Mouse (Mus musculus) intestine, postnatal 0 days (tissue): Measurements from ENCODE around the gene Gm12166. TPM values are rescaled to one million over a fixed set of nuclear protein-coding genes. Genes with fewer than 3 reads are reported as not detected.
A peak's percentile ranks its signal among the peaks of the same experiment; 100 is the strongest.

ENCODE experiments used
- ATAC-seq: fragments of 200-750 bp; cut with Nextera tagmentation; 2 replicates; pipeline ENCODE4 v1.8.0; 2017; ENCODE audit warnings: mild to moderate bottlenecking, moderate TSS enrichment, moderate library complexity
- H3K27ac ChIP-seq: fragments of 300-500 bp; sonication (generic); 2 replicates; pipeline ENCODE4 v1.5.1; 2014; ENCODE audit warnings: mild to moderate bottlenecking, low read depth, low read length, moderate library complexity
- H3K27me3 ChIP-seq: fragments of 300-500 bp; sonication (generic); replicated peaks from 2 replicates; pipeline ENCODE4 v1.6.1; 2014; ENCODE audit warnings: low read length, mixed read lengths; ENCODE audit not compliant: control insufficient read depth, insufficient read depth
- H3K36me3 ChIP-seq: fragments of 300-500 bp; sonication (generic); 2 replicates; pipeline ENCODE4 v1.6.1; 2014; ENCODE audit warnings: mild to moderate bottlenecking, moderate library complexity; ENCODE audit not compliant: control insufficient read depth, insufficient read depth
- H3K4me1 ChIP-seq: fragments of 300-500 bp; sonication (generic); replicated peaks from 2 replicates; pipeline ENCODE4 v1.6.1; 2014; ENCODE audit warnings: antibody characterized with exemption, low read length, mixed read lengths; ENCODE audit not compliant: control insufficient read depth, insufficient read depth
- H3K4me2 ChIP-seq: fragments of 300-500 bp; sonication (generic); replicated peaks from 2 replicates; pipeline ENCODE4 v1.6.1; 2014; ENCODE audit warnings: low read depth, mild to moderate bottlenecking, moderate library complexity
- H3K4me3 ChIP-seq: fragments of 300-500 bp; sonication (generic); 2 replicates; pipeline ENCODE4 v1.5.1; 2014; ENCODE audit warnings: low read depth, low read length
- H3K9ac ChIP-seq: fragments of 300-500 bp; sonication (generic); 2 replicates; pipeline ENCODE4 v1.6.1; 2014; ENCODE audit warnings: mild to moderate bottlenecking, low read depth, low read length
- H3K9me3 ChIP-seq: fragments of 300-500 bp; sonication (generic); 2 replicates; pipeline ENCODE4 v1.6.1; 2016; ENCODE audit warnings: mixed run types; ENCODE audit not compliant: control insufficient read depth
- CTCF ChIP-seq: sonication (generic); IDR thresholded peaks from 2 replicates; pipeline ENCODE4 v1.5.1; 2016; ENCODE audit warnings: low read depth, mild to moderate bottlenecking, control low read depth, antibody characterized with exemption, moderate library complexity
- WGBS: fragments of 180-500 bp; shearing (Covaris S2); extraction: QIAGEN DNeasy Blood & Tissue Kit; methylation state at CpG from one replicate; pipeline ENCODE4 v1.1.7; 2014; 5-methylcytosine and 5-hydroxymethylcytosine counted together
- polyA plus RNA-seq: library from polyadenylated mRNA; unstranded; fragments of >200 nt; fragmentation: Nextera tagmentation; extraction: Ambion mirVana; gene quantifications from 2 replicates; pipeline ENCODE4 v1.2.1, GENCODE M21; 2015

Gm12166 gene
- polyA plus RNA-seq, 1 experiment from 2014 or later = 9.5 TPM

DNA sequence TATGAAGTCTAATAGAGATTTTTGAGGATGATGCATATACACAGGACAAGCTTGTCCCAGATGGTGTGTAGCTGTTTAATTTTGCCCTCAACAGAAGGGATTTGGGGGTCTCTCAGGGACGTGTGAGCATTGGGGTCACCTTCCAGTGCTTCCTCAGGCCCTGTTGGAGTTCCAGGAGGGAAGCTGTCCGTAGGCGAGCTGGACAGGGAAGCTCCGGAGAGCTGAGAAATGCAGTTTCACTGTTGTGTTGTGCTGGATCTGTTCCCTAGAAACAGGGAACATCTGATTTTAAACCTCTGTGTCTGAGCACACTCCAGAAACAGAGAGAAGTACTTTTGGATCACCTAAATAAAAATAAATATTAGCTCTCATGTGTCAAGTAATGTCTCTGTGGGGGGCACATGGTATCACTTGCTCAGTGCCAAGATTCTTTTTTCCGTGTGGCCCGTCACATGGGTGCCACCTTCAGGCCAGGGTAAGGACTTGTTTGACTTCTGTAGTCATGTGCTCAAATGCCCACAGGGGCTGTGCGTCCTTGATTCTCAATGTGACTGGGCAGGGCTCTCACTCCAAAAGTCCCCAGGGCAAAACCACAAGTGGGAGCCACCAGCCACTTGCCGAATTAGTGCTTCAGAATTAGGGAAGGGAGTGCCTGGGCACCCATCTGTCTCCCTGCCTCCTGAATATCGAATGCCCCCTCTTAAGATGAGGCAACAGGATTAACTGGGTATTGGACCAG lies 11.0 kb upstream of the Gm12166 start:
- Histone ChIP-seq H3K9me3 (no peaks in the 10 kb centered on the region), H3K4me3 (no peak overlapping the region), H3K27me3 (no peaks in the 10 kb centered on the region), H3K27ac (peak overlapping the region; percentile 28; the same call in 1 of the 2 replicates), H3K4me1 (no peaks in the 10 kb centered on the region), H3K4me2 (no peak overlapping the region), H3K36me3 (peaks cover 5% of the 10 kb centered on the region; the same call in 1 of the 2 replicates), H3K9ac (no peak overlapping the region)
- ATAC-seq = no peak
- 56% methylated on average over 9 of the region's 9 CpGs for WGBS
- TF ChIP-seq CTCF = peak; percentile 47

DNA sequence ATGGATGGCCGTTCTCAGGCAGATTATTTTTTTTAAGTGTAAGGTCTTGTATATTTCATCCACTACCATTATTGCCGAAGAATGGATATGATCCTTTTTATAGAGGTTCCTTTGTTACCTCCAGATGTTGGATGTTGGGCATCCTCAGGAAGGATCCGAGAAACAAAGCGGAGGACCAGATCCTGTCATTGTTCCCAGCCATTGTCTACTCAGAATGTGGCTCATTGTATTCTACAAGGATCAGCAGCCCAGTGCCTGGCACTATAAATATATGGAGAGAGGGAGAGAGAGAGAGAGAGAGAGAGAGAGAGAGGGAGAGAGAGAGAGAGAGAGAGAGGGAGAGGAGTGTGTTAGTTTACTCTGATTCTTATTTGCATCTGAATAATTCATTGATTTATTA lies 10.4 kb upstream of the Gm12166 start:
- TF ChIP-seq CTCF = no peak

DNA sequence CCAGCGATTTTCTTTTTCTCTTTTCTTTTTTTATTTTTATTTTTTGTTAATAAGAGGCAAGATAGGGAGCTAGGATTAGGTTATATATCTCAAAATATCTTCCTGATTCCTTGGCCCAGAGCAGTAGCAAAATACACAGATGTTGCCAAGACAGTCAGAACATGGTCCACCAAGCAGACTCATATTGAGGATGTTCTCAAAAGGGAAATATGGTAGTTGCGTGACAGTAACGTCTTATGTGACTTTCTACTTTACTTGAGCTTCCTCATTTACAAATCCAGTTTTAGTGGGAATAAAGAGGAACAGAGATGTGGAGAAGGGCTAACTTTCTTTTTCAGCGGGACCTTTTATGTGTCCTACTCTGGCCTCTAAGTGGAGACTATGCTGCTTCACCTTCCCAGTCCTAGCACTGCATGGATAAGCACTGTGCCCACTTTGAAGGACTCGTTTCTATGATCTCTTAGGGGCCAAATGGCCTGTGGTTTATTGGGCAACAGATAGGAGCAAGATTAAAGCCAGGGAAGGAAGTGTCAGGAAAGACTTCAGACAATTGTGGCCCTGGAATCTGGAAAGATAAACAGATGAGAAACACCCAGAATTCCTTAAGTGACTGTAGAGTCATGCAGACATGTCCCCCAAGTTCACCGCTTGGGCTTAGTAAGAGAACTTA lies 9.8 kb upstream of the Gm12166 start:
- ATAC-seq = no peak
- WGBS = 47% methylated on average over 6 of the region's 6 CpGs
- H3K4me3 ChIP-seq = no peak overlapping the region
- no peaks in the 10 kb centered on the region for H3K4me1 ChIP-seq
- 0 out of 2 replicates have a peak, but pooled peaks cover 4% of the 10 kb centered on the region for H3K27me3 ChIP-seq
- H3K27ac ChIP-seq = no peak overlapping the region
- H3K9ac ChIP-seq = no peak overlapping the region
- H3K9me3 ChIP-seq = no peaks in the 10 kb centered on the region
- H3K36me3 ChIP-seq = peaks cover 5% of the 10 kb centered on the region; the same call in 1 of the 2 replicates
- TF ChIP-seq CTCF = no peak
- H3K4me2 ChIP-seq = no peak overlapping the region

More for the DNA sequence above, 10.4 kb upstream of the Gm12166 start:
- no peak for ATAC-seq
- Histone ChIP-seq H3K9ac (no peak overlapping the region), H3K4me2 (no peak overlapping the region), H3K9me3 (no peaks in the 10 kb centered on the region), H3K4me3 (no peak overlapping the region), H3K36me3 (peaks cover 5% of the 10 kb centered on the region; the same call in 1 of the 2 replicates), H3K4me1 (no peaks in the 10 kb centered on the region), H3K27me3 (no peaks in the 10 kb centered on the region), H3K27ac (peak overlapping the region; percentile 28; the same call in 1 of the 2 replicates)
- WGBS = 72% methylated on average over 4 of the region's 4 CpGs

DNA sequence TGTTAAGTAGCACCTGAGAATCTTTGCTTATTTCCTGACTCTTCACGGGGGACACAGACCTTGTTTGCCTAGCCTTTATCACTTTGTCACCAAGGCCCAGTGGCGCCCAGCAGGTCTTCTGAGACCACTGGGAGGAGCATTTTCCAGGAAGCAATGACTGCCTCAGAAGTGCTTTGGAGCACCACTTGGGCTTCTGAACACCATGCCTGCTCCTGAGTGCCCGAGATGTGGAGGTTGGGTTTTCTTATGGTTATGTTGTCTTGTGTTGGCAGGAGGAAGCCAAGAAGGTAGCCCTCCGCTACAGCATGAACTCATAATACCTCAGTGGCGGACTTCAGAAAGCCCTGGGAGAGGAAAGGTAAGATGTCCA lies 8.5 kb upstream of the Gm12166 start:
- Histone ChIP-seq H3K27ac (no peak overlapping the region), H3K27me3 (peaks cover 16% of the 10 kb centered on the region), H3K36me3 (peaks cover 5% of the 10 kb centered on the region; the same call in 1 of the 2 replicates), H3K4me3 (no peak overlapping the region), H3K9ac (no peak overlapping the region), H3K9me3 (no peaks in the 10 kb centered on the region), H3K4me1 (no peaks in the 10 kb centered on the region), H3K4me2 (no peak overlapping the region)
- TF ChIP-seq CTCF = no peak
- 70% methylated on average over 5 of the region's 5 CpGs for WGBS
- ATAC-seq = no peak

DNA sequence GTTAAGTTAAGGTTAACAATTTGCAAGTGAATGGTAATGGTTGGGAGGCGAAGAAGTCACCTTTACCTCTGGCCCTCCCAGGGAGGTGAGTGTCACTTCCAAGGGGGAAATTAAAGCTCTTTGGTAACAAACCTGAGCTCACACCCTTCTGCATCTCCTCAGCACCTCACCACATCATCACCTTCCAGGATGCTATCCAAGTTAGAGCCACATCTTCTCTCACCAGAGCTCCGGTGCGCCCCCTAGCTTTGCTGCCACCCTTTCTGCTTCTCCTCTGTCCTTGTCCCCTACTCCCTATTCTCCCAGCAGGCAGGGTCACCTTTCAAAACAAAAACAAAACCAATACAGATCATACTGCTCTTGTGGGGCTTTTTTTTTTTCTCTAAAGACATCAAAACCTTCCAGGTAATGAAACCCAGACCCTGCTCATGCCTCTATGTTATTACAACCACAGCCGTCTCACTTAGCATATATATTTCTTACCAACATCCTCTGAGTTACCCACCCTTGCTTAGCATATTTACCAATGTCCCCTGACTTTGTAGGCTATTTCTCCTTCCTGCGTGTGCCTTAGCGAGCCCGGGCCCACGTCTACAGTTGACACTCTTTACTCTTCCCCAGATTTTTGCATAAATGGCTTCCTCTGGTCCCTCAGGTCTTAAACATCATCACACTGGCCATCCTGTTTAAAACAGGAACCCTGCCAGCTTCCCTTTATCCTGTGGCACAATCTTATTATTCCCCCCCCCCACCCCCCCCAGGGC lies 7.9 kb upstream of the Gm12166 start:
- Histone ChIP-seq H3K27ac (no peak overlapping the region), H3K4me2 (no peak overlapping the region), H3K4me1 (no peaks in the 10 kb centered on the region), H3K9me3 (no peaks in the 10 kb centered on the region), H3K27me3 (peaks cover 21% of the 10 kb centered on the region), H3K4me3 (no peak overlapping the region), H3K36me3 (peaks cover 5% of the 10 kb centered on the region; the same call in 1 of the 2 replicates), H3K9ac (no peak overlapping the region)
- TF ChIP-seq CTCF = peak; percentile 48
- ATAC-seq = no peak
- WGBS = 71% methylated on average over 8 of the region's 8 CpGs

DNA sequence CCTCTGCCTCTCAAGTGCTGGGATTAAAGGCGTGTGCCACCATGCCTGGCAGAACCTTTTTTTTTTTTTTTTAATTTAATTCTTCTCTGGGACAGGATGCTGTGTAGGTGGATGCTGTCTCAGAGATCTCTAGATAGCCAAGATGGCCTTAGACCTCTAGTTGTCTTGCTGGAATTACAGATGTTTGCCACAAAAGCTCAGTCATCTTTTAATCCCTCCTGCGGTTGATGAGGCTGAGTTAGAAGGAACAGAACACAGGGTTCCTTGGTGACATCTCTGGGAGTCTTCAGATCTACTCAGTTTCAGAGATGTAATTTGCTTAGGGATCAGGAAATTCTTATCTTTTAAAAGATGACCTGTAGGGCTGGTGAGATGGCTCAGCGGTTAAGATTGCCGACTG lies 6.8 kb upstream of the Gm12166 start:
- H3K27ac ChIP-seq = no peak overlapping the region
- no peak for ATAC-seq
- H3K9me3 ChIP-seq = no peaks in the 10 kb centered on the region
- TF ChIP-seq CTCF = no peak
- 90% methylated on average over 4 of the region's 4 CpGs for whole genome bisulfite sequencing
- peaks cover 5% of the 10 kb centered on the region; the same call in 1 of the 2 replicates for H3K36me3 ChIP-seq
- peaks cover 21% of the 10 kb centered on the region for H3K27me3 ChIP-seq
- H3K9ac ChIP-seq = no peak overlapping the region
- no peaks in the 10 kb centered on the region for H3K4me1 ChIP-seq
- no peak overlapping the region for H3K4me2 ChIP-seq
- no peak overlapping the region for H3K4me3 ChIP-seq
